Mouse (Mus musculus): Measurements from ENCODE around the gene Jmy.

Jmy gene

DNA sequence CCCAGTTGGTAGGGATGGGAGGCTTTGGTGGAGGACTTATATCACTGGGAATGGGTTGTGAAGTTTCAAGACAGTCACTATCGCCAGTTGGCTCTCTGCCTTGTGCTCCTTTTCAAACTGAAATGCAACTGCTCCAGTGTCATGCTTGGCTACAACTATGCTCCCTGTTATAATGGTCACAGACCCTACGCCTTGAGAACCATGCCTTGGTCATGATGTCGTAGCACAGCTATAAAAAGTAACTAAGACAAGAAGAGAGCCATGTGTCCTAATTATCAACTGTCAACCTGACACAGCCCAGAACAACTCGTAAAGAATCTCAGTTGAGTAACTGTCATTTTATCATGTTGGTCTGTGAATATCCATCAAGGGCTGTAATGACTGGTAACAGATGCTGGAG is 41.0 kb downstream of the Jmy start:
- no peak for DNase-seq

DNA sequence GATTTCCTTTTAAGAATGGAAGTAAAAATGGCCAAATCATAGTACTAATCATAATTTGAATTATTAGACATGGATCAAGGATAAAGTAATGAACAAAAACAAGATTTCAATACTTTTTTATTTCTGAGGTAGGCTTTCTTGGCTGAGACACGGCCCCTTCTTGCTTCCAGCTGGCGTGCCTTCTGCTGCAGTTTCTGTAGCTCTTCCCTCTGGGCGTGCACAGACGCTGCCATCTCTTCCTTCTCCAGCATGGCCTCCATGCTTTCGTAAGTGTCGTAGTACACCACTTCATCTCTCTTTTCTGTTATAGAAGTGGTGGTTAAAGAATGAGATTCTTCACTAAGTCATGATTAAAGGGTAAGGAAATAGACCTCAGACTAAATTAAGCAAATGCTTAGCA is 46.3 kb downstream of the Jmy start:
- DNase-seq: no peak

DNA sequence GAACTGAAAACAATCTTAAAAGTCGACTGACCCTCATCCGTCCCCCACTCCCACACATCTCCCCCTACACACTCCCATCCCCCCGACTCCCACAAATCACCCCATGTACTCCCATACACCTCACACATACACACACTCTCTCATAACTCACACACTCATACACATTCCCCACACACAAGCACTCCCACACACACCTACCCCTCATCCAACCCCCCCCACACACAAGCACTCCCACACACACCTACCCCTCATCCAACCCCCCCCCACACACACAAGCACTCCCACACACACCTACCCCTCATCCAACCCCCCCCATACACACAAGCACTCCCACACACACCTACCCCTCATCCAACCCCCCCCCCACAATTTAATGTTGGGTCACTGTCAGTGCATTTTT is 59.4 kb downstream of the Jmy start:
- no peak for DNase-seq

- no peak for DNase-seq
Measured at GRCm38 (mm10) chr13:93429205-93429604, 70.4 kb downstream of the Jmy start.

DNA sequence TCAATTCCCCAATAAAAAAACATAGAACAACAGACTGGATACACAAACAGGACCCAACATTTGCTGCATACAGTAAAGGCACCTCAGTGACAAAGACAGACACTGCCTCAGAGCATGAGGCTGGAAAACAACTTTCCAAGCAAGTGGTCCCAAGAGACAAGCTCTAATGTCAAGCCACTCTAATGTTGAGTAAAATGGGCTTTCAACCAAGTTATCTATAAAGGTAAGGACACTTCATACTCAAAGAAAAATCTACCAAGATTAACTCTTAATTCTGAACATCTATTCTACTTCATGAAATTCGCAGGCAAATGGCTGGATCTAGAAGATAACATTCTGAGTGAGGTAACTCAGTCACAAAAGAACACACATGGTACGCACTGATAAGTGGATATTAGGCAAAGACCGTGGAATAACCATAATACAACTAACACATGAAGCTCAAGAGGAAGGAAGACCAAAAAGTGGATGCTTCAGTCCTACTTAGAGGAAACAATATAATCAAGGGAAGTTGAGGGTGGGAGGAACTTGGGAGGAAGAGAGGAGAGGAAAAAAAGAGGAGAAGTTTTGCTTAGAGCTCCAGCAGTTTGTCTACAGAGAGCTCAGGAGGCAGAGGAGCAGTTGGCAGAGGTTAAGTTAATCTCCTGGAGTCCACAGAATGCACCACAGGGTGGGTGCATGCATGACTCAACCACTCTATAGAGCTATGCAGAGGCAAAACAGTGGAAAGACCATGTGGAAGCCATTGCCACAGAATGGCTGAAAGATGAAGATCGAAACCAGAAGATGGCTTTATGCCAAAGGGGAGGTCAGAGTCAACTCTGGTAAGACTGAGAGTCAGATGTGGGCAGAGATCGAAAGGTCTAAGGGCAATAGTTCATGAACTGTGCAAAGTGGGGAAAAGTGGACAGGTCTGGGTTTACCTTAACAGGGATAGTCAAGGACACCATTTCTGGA is 71.4 kb downstream of the Jmy start:
- DNase-seq: no peak

DNA sequence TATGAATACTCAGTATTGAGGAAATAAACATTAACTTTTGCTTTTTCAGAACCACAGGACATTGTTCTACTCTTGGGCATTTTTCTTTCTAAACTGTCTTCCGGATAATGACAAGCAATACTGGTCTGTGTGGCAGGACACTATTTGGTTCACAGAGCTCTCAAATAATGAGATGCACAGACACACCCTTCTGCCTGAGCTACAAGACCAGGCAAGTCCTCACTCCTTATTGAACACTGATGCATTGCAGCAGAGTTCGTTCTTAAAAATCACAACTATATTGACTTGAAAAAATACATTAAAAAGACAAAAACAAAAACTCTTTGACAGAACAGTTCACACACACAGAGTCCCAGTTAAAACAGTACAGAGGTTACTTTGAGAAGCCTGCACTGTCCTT is 76.4 kb downstream of the Jmy start:
- DNase-seq: no peak

GRCm38 (mm10) chr13:93419779-93420178 is 79.8 kb downstream of the Jmy start:
- no peak for DNase-seq

DNA sequence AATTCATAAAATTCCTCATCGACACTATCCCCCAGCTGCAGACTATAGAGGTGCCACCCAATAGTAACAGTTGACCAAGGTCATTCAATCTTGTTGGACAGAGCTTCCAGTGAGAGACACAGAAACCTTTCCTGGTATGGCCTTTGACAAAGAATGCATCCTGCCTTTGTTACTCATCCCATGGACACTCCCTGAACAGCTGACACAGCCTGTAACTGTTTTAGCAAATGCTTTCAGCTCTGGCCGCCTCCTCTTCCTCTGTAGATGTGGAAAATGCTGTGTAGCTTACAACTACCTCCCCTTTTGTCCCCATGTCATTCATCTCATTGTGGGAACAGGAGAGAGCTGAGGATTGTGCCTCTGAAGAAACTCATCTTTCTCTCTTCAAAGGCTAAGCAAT is 81.3 kb downstream of the Jmy start:
- DNase-seq: no peak

- DNase-seq: no peak
Measured at GRCm38 (mm10) chr13:93415055-93415454, 84.6 kb downstream of the Jmy start.

DNA sequence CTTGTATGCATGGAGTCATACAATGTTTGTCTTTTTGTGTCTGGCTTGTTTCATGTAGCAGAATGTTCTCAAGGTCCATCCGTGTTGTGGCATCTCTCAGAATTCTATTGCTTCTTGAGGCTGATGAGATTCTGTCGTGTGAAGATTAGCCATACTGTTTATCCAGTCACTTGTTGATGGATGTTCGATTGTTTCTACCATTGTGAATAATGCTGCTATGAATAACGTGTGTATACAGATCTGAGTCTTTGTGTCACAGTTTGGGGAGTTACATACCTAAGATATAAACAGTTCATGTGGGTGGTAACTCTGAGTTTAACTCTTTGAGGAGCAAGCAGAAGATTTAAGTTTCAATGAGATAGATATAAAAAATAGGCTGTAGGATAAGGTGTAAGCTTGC is 89.3 kb downstream of the Jmy start:
- no peak for DNase-seq

DNA sequence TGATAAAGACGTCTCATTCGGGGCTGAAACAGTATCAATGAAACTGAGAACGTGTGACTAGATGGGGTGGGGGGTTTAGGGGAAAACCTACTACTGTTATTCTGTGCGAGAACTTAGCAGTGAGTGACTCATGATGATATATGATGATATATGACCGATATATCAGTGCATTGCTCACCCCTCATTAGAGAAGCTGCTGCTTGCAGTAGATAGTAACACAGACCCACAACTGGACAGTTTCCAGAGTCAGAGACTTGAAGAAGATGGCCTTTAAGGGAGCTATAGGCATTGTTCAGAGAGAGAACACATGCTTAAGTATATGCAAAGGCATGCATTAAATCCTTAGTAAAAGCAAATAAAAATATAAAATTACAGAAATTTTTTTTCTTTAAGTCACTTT is 92.8 kb downstream of the Jmy start:
- no peak for DNase-seq

DNA sequence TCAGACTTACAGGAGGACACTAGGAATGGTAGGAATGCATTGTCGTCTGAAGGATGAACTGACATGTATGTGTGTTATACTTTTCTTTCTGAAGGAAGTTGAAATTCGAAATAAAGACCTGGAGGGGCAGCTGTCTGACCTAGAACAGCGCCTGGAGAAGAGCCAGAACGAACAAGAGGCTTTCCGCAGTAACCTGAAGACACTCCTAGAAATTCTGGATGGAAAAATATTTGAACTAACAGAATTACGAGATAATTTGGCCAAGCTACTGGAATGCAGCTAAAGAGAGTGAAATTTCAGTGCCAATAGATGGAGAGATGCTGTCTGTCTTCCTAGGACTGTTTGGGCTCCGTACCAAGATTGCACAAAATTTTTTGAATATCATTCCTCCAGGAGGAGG is 97.7 kb downstream of the Jmy start:
- DNase-seq: no peak

DNA sequence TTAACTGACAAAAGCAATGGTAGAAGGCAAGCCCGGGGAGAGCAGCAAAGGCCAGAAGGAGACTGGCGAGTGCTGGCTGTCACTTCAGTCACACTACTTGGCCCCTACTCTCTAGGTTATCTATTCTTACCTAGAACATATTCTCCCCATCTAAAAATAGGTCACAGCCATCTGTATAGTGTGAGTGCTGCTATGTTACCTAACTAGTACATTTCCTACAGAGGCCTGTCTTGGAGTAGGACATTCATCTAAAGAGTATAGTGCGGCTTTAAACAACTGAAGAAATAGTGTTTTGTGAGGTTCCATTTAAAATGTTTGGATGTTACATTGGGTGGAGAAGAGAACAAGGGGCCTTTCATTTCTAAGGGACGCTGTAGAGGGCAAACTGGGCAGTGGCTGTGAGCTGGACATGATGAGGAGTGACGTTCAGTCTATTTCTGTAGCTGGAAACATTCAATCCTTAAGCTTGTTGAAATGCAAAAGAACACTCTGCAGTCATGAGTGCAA is 99.8 kb downstream of the Jmy start:
- DNase-seq: no peak

- DNase-seq: no peak
Measured at GRCm38 (mm10) chr13:93389242-93389625, 110.4 kb downstream of the Jmy start.

DNA sequence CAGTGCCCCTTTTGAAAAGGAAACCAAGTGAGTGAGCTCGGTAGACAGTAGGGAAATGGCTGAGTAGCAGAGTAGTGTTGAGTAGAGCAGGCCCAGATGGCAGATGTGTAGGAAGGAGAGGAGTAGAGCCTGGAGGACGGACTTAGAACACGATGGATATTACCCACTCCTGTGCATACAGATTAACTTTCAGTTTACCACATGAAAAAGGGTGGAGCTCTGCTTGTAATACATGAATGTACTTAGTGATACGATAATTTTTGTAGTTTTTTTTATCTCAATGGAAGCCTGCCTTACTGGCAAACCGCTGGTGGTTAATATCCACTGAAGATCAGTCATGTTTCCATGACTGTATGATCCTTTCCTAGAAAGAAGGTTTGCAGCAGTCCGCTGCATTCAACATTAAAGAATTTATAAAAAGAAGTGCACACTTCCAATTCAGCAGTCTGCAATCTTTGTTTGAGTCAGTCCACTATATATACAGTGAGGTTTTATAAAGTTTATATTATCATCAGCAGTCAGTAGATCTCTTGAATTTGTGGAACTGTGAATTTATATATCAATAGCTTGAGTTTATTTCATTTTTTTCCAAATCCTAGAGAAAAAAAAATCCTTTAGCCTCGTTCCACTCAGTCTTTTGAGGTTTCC is 110.9 kb downstream of the Jmy start:
- DNase-seq: no peak

DNA sequence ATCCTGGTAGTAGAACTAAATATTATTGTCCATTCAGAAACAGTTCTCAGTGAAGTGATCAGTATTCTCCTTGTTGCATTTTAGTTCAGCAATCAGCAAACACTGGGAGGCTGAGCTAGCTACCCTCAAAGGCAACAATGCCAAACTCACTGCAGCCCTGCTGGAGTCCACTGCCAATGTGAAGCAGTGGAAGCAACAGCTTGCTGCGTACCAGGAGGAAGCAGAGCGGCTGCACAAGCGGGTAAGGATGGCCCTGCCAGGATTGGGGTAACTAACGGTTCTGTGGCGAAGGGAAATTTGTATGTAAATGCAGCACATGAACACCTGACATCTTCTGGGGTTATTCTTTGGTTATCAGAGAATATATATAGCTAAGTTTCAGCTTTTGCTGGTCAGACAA is 112.2 kb downstream of the Jmy start:
- no peak for DNase-seq

DNA sequence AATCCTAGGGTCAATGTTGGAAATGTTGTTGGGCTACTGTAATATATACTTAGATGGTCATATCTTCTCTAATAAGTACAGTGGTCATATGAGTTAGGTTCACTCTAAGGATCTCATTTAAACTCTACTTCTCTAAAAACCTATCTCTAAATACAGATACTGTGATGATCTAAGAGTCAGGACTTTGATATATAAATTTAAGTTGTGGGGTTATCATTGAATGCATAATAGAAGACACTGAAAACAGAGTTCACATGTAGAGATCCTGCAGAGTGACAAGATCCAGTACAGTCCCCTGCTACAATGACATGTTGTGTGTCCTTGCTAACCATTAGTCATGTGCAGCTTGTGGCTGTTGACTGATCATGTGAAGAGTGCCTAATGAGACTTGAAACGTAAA is 114.5 kb downstream of the Jmy start:
- DNase-seq: no peak

DNA sequence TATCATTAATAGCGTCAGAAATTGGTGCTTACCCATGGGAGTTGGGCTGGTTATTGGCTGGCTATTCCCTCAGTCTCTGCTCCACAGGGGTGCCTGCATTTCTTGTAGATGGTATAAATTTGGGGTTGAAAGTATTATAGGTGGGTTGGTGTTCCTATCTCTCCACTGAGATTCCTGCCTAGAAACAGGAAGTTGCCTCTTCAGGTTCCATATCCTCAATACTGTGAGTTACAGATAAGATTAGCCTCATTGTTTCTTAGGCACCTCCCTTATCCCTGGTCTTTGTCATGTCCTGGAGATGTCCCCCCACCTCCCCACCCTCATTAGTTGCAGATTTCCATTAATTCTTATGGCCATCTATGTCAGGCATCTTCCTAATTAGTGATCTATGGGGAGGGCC is 115.1 kb downstream of the Jmy start:
- DNase-seq: no peak

DNA sequence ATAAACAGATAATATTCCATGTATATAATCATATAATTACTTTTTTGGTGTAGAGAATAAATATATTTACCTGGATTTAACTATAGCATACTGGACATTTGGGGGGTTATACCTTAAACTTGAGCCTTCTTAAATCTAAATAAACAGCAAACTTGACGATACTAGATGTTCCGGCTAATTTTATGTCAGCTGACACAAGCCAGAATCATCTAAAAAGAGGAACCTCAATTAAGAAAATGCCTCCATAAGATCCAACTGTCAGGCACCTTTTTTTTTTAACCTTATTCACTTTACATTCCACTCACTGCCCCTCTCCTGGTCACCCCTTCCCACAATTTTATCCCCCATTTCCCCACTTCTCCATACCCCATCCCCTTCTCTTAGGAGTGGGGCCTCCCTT is 116.0 kb downstream of the Jmy start:
- DNase-seq: no peak

DNA sequence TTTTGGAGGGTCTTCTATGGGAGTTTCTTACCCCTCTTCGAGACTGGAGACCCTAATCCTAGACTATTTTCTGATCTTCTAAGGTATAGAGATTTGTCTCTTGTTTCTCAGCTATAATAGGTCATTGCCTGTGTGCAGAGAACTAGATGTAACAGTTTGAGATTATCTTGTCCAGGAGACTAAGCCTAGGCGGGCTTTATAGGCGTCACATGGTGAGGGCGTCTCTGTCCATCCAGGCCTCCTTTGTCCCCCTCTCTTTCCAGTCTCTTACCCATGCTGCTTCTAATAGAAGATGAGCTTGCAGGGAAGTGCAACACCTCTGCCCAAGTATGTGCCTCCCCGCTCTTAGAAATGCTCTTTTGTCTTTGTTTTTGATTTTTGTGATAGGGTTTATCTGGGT is 116.5 kb downstream of the Jmy start:
- no peak for DNase-seq

- no peak for DNase-seq
Measured at GRCm38 (mm10) chr13:93381301-93381700, 118.3 kb downstream of the Jmy start.

DNA sequence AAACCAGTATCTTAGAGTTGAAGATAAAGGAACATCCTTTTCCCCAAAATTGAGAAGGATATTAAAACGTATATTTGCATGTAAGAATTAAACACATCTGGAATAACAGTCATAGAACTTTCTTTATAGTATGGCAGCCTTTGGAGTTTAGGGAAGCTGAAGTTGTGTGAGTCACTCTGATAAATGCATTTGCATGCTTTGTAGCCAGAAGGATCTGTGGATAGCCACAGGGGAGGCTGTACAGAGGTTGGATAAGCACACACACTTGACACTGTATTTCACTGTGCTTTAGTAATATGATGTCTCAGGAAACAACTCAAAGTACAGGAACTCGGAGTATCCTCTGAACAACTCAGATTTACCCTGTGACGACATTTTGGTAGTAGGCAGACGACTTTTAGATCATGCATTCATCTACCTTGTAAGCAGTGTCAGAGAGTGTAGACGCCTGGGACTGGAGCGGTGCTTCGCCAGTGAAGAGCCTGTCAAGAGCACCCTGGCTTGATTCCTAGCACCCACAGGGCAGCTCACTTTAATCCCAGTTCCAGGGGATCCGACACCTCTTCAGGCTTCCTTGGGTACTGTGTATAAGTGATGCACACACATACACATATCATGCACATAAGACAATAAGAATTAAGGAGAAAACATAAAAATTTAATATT is 119.1 kb downstream of the Jmy start:
- DNase-seq: no peak

All from thymus, adult 18-20 months (tissue).